Mouse (Mus musculus): ENCODE data around the gene Erf. TPM values are rescaled to one million over a fixed set of nuclear protein-coding genes. Genes with fewer than 3 reads are reported as not detected.

Gene Erf
- polyA plus RNA-seq, 1 experiment from 2014 or later, result 21.0 TPM

DNA sequence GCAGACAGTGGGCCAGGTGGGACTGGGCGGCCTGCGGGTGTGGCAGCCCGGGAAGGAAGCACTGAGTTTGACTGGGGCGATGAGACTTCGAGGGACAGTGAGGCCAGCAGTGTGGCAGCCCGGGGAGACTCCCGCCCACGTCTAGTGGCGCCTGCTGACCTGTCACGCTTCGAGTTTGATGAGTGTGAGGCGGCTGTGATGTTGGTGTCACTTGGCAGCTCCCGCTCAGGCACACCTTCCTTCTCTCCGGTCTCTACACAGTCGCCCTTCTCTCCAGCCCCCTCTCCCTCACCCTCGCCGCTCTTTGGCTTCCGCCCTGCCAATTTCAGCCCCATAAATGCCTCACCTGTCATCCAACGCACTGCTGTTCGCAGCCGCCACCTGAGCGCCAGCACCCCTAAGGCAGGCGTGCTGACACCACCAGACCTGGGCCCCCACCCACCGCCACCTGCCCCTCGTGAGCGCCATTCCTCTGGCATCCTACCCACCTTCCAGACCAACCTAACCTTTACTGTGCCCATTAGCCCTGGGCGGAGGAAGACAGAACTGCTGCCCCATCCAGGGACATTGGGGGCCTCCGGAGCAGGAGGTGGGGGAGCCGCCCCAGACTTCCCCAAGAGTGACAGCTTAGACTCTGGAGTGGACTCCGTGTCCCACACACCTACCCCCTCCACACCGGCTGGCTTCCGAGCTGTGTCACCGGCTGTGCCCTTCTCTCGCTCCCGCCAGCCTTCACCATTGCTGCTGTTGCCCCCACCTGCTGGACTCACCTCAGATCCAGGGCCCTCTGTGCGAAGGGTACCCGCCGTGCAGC is 22.1 kb upstream of the Erf start:
- Histone ChIP-seq H3K36me3 (peaks cover 29% of the 10 kb centered on the region), H3K27me3 (no peaks in the 10 kb centered on the region), H3K9ac (no peak overlapping the region), H3K4me1 (peaks cover 67% of the 10 kb centered on the region), H3K4me3 (replicated peaks) (no peak overlapping the region), H3K4me2 (replicated peaks) (no peak overlapping the region), H3K9me3 (replicated peaks) (no peaks in the 10 kb centered on the region), H3K27ac (replicated peaks) (no peak overlapping the region)
- no peak for ATAC-seq (ENCODE audit: insufficient number of reproducible peaks, low FRiP score, low TSS enrichment, low read depth)
- WGBS, result 86% methylated on average over 38 of the region's 38 CpGs

DNA sequence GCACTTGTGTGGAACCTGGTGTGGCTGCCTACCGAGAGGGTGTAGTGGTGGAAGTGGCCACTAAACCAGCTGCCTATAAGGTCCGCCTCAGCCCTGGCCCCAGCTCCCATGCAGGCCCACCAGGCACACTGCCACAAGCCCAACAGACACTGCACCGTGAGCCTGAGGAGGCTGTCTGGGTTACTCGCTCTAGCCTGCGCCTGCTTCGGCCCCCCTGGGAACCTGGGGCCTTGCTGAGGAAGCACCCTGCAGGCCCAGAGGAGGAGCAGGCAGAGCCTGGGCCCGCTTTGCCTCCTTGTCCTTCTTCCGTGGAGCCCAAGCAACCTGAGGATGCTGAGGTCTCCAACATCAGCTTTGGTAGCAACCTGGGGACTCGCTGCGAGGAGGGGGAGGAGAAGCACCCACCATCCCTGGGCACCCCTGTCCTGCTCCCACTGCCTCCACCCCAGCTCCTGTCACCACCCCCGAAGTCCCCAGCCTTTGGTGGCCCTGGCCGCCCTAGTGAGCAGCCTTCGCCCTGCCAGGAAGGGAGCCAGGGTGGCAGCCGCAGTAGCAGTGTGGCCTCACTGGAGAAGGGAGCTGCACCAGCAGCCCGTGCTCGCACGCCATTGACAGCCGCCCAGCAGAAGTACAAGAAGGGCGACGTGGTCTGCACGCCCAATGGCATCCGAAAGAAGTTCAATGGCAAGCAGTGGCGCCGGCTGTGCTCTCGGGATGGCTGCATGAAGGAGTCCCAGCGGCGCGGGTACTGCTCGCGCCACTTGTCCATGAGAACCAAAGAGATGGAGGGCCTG is 21.3 kb upstream of the Erf start:
- peaks cover 29% of the 10 kb centered on the region for H3K36me3 ChIP-seq
- H3K4me1 ChIP-seq, result peaks cover 61% of the 10 kb centered on the region
- no peak for ATAC-seq (ENCODE audit: insufficient number of reproducible peaks, low FRiP score, low TSS enrichment, low read depth)
- H3K27me3 ChIP-seq, result no peaks in the 10 kb centered on the region
- H3K9me3 ChIP-seq (replicated peaks), result no peaks in the 10 kb centered on the region
- H3K4me3 ChIP-seq (replicated peaks), result no peak overlapping the region
- no peak overlapping the region for H3K4me2 ChIP-seq (replicated peaks)
- 89% methylated on average over 30 of the region's 30 CpGs for WGBS
- no peak overlapping the region for H3K9ac ChIP-seq
- H3K27ac ChIP-seq (replicated peaks), result no peak overlapping the region

DNA sequence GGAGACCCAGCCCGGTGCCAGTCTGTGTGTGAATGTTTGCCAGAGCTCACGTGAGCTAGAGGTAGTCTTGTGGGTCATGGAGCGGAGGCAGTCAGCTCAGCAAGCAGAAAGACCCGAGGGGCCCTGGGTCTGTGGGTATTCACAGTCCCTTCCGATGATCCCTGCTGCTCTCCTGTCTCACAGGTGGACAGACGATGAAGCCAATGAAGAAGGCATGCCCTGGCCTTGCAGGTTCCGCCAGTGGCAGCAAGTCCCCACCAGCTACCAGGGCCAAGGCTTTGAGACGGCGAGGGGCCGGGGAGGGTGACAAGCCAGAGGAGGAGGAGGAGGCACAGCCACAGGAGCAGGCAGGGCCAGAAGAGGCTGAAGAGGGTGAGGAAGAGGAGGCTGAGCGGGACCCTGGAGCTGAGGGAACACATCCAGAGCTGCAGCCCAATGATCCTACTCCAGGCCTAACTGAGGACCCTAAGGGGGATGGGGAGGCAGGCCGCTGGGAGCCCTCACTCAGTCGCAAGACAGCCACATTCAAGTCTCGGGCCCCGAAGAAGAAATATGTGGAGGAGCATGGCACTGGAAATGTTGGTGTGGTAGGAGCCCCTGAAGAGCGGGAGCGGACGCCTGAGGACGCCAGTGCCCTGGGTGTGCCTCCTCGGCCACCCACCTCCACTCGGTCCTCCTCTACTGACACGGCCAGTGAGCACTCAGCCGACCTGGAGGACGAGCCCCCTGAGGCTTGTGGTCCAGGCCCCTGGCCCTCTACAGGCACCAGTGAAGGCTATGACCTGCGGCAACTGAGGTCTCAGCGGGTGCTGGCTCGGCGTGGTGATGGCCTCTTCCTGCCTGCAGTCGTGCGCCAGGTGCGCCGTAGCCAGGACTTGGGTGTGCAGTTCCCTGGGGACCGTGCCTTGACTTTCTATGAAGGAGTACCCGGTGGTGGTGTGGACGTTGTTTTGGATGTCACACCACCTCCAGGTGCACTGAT is 20.4 kb upstream of the Erf start:
- WGBS, result 88% methylated on average over 35 of the region's 35 CpGs

DNA sequence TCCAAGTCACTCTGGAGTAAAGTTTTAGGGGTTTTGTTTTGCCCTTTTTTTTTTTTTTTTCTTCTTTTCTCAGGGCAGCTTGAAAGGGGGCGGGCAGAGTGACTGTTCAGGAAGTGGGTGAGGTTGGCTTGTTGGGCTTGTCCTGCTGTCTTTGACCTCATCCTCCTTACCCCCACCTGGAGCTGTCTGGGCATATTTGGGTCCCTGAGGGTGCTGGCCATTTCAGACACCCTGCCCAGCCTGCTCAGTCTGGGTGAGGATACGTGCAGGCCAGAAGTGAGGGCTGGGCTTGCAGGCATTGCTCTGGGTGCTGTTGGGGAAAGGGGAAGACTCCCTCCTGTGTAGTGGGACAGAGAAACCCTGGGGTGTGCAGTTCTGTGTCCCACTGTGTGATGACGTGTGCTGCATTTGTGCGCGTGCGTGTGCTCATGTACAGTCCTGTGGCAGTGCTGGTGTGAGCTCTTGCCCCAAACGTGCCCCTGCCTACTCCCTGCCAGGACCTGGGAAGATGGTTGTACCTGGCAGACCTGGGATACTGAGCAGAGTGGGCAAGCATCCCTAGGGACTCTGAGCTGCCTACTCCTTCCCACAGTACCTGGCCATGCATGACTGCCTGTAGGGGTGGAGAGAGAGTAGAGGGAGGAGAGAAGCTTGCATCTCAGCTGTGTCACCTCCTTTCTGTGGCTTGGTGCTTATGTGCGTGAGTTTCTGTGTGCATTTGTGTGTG is 19.1 kb upstream of the Erf start:
- no peaks in the 10 kb centered on the region for H3K27me3 ChIP-seq
- no peak for ATAC-seq (ENCODE audit: insufficient number of reproducible peaks, low FRiP score, low TSS enrichment, low read depth)
- peak overlapping the region; percentile 61 for H3K4me2 ChIP-seq (replicated peaks)
- H3K27ac ChIP-seq (replicated peaks), result peak overlapping the region; percentile 87; the same call in 1 of the 2 replicates
- peak overlapping the region; percentile 74 for H3K4me3 ChIP-seq (replicated peaks)
- H3K4me1 ChIP-seq, result peaks cover 40% of the 10 kb centered on the region
- H3K9ac ChIP-seq, result peak overlapping the region; percentile 82
- WGBS, result 74% methylated on average over 8 of the region's 8 CpGs
- H3K9me3 ChIP-seq (replicated peaks), result no peaks in the 10 kb centered on the region
- H3K36me3 ChIP-seq, result peaks cover 29% of the 10 kb centered on the region

More for the DNA sequence above, 20.4 kb upstream of the Erf start:
- Histone ChIP-seq H3K4me3 (replicated peaks) (no peak overlapping the region), H3K36me3 (peaks cover 29% of the 10 kb centered on the region), H3K9ac (no peak overlapping the region), H3K4me1 (peaks cover 53% of the 10 kb centered on the region), H3K4me2 (replicated peaks) (no peak overlapping the region), H3K9me3 (replicated peaks) (no peaks in the 10 kb centered on the region), H3K27me3 (no peaks in the 10 kb centered on the region), H3K27ac (replicated peaks) (no peak overlapping the region)
- ATAC-seq (ENCODE audit: insufficient number of reproducible peaks, low FRiP score, low TSS enrichment, low read depth), result no peak

DNA sequence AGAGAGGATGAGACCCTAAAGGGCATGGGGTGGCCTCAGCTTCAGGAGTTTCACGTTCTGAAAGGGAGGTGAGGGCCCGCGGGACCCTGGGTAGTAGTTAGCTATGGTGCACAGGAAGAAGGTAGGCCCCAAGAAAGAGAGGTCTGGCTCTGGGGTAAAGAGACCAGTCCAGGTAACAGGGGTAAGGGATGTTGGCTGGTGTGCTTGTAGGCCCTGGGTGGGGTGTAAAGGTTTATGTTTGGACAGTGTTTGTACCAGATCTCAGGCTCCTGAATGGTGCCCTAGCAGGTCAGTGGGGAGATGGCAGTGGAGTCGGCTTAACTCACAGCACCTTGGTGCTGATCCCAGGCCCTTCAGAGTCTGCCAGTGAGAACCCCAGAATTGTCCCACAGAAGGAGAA is 18.5 kb upstream of the Erf start:
- peaks cover 34% of the 10 kb centered on the region for H3K4me1 ChIP-seq
- H3K27ac ChIP-seq (replicated peaks), result peak overlapping the region; percentile 87
- H3K9ac ChIP-seq, result peak overlapping the region; percentile 82
- 35% methylated on average over 4 of the region's 4 CpGs for WGBS
- ATAC-seq (ENCODE audit: insufficient number of reproducible peaks, low FRiP score, low TSS enrichment, low read depth), result no peak
- peaks cover 29% of the 10 kb centered on the region for H3K36me3 ChIP-seq
- peak overlapping the region; percentile 61 for H3K4me2 ChIP-seq (replicated peaks)
- H3K4me3 ChIP-seq (replicated peaks), result peak overlapping the region; percentile 74
- H3K27me3 ChIP-seq, result no peaks in the 10 kb centered on the region
- no peaks in the 10 kb centered on the region for H3K9me3 ChIP-seq (replicated peaks)

DNA sequence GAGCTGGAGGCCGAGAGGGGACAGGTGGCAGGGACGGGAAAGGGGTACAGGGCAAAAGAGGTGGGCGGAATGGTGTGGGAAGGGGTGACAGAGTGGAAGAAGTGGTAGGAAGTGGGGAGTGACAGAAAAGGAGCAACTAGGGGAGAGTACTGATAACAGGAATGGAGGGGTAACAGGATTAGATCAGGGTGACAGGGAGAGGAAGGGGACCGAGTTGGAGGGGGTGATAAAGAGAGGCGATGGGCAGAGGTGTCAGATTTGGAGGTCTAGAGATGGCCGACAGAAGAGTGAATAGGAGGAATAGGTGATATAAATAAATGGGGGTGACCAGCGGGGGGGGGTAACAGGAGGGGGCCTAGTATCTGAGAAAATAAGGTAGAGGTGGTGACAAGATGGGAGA is 18.0 kb upstream of the Erf start:
- no peaks in the 10 kb centered on the region for H3K9me3 ChIP-seq (replicated peaks)
- WGBS, result 3% methylated on average over 7 of the region's 7 CpGs
- ATAC-seq (ENCODE audit: insufficient number of reproducible peaks, low FRiP score, low TSS enrichment, low read depth), result no peak
- peak overlapping the region; percentile 61 for H3K4me2 ChIP-seq (replicated peaks)
- H3K4me1 ChIP-seq, result peaks cover 29% of the 10 kb centered on the region
- H3K4me3 ChIP-seq (replicated peaks), result peak overlapping the region; percentile 74
- peaks cover 25% of the 10 kb centered on the region for H3K36me3 ChIP-seq
- H3K27ac ChIP-seq (replicated peaks), result peak overlapping the region; percentile 87
- peak overlapping the region; percentile 82 for H3K9ac ChIP-seq
- H3K27me3 ChIP-seq, result no peaks in the 10 kb centered on the region

DNA sequence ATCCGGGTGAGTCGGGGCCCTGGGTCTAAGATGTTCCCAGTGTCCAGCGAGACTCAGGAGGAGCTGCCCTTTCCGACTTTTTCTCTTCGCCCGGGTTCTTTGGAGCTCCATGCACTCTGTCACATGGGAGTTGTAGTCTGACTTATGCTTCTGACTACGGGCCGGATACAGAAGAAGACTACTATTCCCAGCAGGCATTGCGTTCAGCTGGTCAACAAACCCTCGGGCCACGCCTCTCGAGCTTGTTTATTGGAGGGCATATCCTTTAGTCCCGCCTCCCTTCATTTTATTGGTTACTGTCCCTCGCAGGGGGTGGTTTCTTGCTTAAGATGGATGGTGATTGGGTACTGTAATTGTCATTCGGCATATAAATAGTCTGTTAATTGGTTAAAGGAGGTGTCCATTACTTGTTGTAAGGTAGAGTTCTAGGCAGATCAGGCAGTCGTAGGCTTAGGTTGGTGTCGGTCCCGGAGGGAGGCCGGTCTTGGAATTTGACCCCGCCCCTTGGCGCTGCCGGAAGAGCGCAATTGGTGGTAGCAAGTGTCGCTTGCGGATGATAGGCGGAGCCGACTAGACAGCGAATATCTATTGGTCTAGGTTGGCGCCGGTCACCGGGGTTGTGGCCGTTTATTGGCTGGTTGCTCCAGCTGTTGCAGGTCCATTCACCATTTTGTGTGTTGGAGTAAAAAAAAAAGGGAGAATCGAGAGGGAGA is 17.3 kb upstream of the Erf start:
- Histone ChIP-seq H3K4me3 (replicated peaks) (peak overlapping the region; percentile 74), H3K4me1 (peaks cover 22% of the 10 kb centered on the region), H3K9ac (peak overlapping the region; percentile 82), H3K36me3 (peaks cover 18% of the 10 kb centered on the region), H3K9me3 (replicated peaks) (no peaks in the 10 kb centered on the region), H3K27me3 (no peaks in the 10 kb centered on the region), H3K4me2 (replicated peaks) (peak overlapping the region; percentile 61), H3K27ac (replicated peaks) (peak overlapping the region; percentile 96)
- ATAC-seq (ENCODE audit: insufficient number of reproducible peaks, low FRiP score, low TSS enrichment, low read depth), result peak; percentile 94
- under 1% methylated on average over 33 of the region's 33 CpGs for WGBS

DNA sequence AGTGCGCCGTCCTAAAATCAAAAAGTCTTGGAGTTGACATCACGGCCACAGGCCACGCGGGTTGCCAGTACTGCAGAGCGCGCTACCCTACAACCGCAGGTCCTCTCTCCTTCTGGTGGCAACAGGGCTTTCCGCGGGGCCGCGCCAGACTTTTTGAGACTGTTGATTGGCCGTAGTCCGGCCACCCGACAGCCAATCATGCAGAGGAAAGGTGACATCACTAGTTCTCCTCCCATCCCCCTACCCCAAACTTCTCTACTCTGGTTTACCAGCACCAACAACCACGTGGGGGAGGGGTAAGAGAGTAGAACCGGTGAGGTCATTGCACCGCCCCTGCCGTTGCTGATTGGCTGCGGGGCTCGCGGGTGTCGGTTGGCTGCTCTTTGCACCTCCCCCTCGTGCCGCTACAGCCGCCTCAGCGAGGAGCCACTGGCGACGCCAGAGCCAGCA is 16.8 kb upstream of the Erf start, which contains the start of gene Cic:
Cic (plus strand) TSS at position 404 of the 450 bp plus-strand sequence.
- WGBS, result 2% methylated on average over 29 of the region's 29 CpGs
- Histone ChIP-seq H3K4me2 (replicated peaks) (peak within 1 kb of the TSS; percentile 61), H3K9me3 (replicated peaks) (no peaks in the 10 kb centered on the region), H3K9ac (peak within 1 kb of the TSS; percentile 82), H3K27me3 (no peaks in the 10 kb centered on the region), H3K4me1 (peaks cover 22% of the 10 kb centered on the region), H3K27ac (replicated peaks) (peak within 1 kb of the TSS; percentile 96), H3K4me3 (replicated peaks) (peak within 1 kb of the TSS; percentile 74), H3K36me3 (peaks cover 13% of the 10 kb centered on the region)
- ATAC-seq (ENCODE audit: insufficient number of reproducible peaks, low FRiP score, low TSS enrichment, low read depth), result peak; percentile 90

DNA sequence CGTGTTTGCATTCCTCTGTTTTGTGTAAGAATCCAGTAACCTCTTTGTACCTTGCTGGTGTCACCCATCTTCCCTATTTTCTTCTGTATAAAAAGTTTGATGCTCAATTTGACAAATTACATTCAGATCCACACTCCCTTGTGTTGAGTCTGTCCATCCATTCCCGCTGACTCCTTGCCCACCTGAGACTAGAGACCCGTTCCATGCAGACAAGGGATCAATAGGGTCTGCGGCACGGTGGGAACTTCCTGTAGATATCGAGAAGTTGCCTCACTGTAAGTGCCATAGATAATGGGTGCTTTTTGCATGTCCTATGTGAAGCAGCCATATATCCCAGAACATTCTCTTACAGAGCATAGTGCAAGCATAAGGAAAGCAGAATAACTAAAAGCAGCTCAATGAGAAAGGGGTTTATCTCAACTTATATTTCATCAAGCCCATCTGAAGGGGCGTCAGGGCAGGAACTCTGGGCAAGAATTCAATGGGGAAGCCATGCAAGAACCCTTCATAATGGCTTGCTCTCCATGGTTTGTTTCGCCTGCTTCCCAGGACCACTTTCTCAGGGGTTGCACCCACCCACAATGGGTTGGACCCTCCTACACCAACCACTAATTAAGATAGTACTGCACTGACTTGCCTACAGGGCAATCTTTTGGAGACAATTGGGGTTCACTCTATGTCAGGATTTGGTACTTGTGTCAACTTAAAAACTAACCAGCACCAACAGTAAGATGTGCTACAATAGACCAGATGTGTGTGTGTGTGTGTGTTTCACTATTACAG is 15.8 kb upstream of the Erf start:
- Histone ChIP-seq H3K27ac (replicated peaks) (peak overlapping the region; percentile 96; the same call in 1 of the 2 replicates), H3K4me2 (replicated peaks) (peak overlapping the region; percentile 60), H3K27me3 (no peaks in the 10 kb centered on the region), H3K9me3 (replicated peaks) (no peaks in the 10 kb centered on the region), H3K4me1 (peaks cover 22% of the 10 kb centered on the region), H3K36me3 (peaks cover 3% of the 10 kb centered on the region), H3K4me3 (replicated peaks) (peak overlapping the region; percentile 74; the same call in 1 of the 2 replicates), H3K9ac (no peak overlapping the region)
- WGBS, result 87% methylated on average over 8 of the region's 8 CpGs
- ATAC-seq (ENCODE audit: insufficient number of reproducible peaks, low FRiP score, low TSS enrichment, low read depth), result no peak

Measured in embryonic facial prominence, embryonic 15.5 days (tissue).